Mouse (Mus musculus) olfactory bulb, adult 2 months (tissue): ENCODE data around the gene Cntn4.

Source experiments
- CTCF ChIP-seq: fragments of 200-500 bp; IDR thresholded peaks from 2 replicates; pipeline ENCODE4 v1.5.1; 2012; ENCODE audit warnings: low read depth, mild to moderate bottlenecking, low read length, moderate library complexity; ENCODE audit not compliant: insufficient read depth
- POLR2A ChIP-seq: fragments of 200-500 bp; IDR thresholded peaks from 2 replicates; pipeline ENCODE4 v1.6.1; 2012; ENCODE audit warnings: mild to moderate bottlenecking, low read depth, low read length, moderate library complexity; ENCODE audit not compliant: insufficient read depth

DNA sequence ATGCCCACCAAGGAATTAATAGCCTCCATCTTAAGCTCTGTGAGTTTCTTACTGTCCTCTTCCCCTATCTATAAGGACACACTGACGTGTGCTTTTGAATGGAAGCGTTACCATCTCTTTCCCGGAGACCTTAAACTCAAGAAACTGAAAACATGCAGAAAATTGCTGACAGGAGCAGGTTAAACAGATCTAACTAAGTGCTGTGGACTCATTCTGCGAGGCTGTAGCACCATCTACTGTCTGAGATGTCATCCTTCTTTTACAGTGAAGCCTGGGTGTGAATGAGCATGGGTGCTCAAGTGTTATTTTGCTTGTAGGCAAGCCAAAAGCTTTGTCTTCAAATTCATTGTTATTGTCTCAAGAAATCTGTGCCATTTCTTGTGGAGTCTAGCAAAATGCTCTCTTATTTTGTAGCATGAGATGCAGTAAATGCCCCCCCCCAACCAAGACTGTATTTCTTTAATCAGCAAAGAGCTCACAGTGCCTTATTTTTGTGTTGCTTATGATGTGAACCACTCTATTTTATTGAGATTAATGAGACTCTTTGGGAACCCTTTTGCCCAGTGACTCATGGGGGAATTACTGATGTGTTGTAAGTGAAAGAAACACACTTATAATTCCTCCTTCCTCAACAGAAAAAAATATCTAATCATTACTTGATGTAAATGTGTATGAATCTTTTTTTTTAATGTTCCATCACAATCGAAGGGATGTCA, 968.2 kb downstream of the Cntn4 start:
- TF ChIP-seq CTCF (no peak), POLR2A (no peak)
